Mouse (Mus musculus): ENCODE measurements at regions not wholly inside any gene's neighbourhood (a gene's known extent, or its start where the extent isn't known, plus 50 kb on each side); places are given as distances from the start of the nearest gene placed in this dataset.

DNA sequence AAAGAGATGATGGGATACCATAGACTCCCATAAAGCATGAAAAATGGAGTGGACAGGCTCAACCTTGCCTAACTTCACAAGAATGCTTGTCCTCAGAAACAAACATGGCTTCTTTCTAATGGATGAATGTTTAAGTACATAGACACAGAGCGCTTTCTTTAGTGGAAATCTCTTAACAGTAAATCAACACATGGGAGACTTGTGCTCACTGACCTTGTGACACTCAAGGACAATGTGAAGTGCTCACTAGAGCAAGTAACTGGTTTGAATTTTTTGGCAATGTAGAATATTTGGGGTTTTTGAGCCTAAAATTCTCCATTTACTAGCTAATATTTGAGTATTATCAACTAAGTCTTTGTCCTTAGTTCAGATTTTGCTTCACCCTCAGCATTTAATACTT is 88.0 kb downstream of the Tent5c start:
- DNase-seq (ENCODE audit: low spot score) = no peak

- DNase-seq (ENCODE audit: low spot score) = no peak
Observed at GRCm38 (mm10) chr3:100397491-100397890, 91.6 kb downstream of the Tent5c start.

GRCm38 (mm10) chr3:100394911-100395604 is 94.1 kb downstream of the Tent5c start:
- DNase-seq (ENCODE audit: low spot score) = no peak

- no peak for DNase-seq (ENCODE audit: low spot score)
Observed at GRCm38 (mm10) chr3:100393956-100394355, 95.2 kb downstream of the Tent5c start.

DNA sequence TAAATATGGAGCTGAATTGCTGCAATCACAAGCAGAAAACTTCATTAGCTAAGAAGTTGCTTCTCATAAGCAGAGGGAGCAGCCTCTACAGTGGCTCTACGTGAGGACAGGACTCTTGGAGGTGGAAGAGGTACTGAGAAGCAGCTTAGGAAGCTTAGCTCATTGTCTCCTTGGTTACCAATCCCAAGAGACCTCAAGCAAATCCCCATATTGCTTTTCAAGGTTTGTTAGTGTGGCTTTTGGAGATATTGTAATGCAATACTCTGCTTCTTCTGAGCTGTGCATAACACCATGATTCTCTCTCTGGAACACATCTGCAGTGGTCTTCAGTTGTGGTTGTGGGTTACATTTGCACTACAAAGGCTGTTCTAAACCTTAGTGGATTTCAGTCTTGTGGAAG is 106.9 kb downstream of the Tent5c start:
- DNase-seq (ENCODE audit: low spot score) = no peak

DNA sequence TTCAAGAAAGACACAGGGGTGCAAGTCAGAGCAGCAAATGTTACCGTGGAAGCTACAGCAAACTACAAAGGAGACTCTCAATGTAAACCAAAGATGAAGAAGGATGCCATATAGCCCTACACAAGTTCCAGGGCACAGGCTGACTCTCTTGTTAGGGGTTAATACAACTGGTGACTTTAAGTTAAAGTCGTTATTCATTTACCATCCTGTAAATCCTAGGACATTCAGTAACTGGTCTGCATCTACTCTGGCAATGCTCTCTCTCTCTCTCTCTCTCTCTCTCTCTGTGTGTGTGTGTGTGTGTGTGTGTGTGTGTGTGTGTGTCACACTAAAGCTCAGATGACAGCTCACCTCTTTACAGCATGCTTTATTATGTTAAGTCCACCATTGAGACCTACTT is 107.8 kb downstream of the Tent5c start:
- DNase-seq (ENCODE audit: low spot score) = no peak

DNA sequence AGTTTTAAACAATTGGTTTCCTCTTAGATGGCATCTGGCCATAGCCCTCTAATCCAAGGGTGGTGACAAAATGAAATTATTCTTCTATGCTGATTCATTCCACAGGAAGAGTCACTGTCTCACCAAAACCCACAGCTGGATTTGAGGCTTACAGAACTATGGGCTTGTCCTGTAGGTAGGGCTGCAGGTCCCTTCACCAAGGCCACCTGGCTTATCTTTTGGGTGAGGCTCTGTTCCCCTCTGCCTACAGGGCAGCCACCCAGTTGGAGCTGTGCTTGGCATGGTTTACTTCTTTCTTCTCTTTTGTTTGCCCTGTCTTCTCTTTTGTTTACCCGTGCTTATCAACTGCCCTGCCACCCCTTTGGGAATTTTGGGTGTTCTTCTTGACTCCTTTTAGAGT is 113.0 kb downstream of the Tent5c start:
- no peak for DNase-seq (ENCODE audit: low spot score)

DNA sequence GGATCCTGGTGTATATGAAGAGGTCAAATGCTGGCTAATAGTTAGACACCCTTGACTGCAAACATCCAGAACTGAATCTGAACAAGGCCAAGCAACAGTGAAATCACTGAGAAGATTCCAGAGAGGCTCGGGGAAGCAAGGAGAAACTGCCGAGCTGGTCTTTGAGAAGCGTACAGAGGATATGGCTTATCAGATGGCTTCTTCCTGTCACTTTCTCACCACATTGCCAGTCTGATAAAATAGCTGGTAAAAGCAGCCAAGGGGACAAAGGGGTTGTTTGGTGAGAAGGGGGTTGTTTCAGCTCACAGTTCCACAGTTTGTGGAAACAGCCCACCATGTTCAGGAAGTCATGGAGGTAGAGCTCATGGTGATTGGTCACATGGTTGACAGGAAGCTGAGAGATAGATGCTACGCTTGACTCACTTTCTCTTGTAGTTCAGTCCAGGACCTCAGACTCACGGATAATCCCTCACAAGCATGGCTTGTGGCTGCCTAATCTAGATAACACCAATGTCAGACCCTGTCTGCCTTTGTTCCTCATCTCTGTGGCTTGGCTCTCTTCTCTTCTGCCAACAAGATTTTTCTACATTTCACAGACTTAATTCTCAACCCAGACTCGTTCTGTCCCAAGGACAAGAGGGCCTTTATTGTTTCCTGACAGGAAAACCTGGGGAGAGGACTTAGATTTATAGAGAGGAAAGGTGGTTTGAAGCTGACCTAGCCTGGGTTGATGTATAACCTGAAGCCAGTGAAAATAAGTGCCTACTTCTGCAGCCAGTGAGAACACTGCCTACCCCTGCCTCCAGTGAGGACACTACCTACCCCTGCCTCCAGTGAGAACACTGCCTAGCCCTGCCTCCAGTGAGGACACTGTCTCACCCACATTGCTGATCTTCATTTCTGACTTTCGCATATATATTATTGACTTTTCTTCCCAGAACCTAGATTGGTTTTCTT is 122.0 kb downstream of the Tent5c start:
- DNase-seq (ENCODE audit: low spot score) = peak; percentile 14

DNA sequence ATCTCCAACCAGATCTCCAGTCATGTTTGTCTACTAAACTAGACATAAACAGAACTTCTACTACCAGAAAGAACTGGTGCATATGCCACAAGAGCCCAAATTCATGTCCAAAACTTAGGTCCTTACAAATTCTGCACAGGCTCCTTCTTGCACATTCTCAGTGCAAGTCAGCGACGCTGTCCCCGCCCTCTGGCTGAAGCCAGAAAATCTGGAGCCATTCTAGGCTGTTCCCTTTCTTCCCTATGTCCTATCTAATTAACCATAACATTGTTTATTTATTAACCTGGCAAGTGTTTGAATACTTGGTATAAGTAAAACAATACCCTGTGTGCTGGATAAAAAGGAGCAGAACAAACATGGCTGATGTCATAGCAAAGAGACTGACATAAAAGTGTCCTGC is 122.7 kb downstream of the Tent5c start:
- DNase-seq (ENCODE audit: low spot score) = no peak

DNA sequence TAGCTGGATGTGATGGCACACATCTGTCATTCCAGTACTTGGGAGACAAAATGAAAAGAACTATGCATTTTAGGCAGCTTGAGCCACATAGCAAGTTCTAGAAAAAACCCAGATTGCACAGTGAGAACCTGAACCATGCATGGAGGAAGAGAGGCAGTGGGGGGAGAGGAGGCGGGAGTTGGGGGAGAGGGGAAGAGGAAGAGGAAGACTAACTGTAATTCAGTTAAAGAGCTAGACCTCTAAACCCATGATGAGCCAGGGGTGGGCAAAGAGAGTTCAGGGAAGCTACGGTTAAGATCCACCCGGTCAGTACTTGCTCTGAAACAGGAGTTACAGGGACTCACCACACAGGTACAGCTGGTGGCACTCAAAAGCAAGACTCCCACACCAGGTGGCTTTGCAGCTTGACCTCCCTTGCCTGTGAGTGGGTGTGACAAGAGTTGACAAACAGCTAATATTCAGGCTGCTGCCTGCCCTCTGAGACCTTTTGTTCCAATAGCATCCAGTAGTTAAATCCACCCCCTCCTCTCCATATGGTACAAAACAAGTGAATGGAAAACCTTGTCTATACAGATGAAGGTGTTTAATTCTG is 123.7 kb downstream of the Tent5c start:
- DNase-seq (ENCODE audit: low spot score) = no peak

GRCm38 (mm10) chr3:100364706-100365105 is 124.4 kb downstream of the Tent5c start:
- no peak for DNase-seq (ENCODE audit: low spot score)

GRCm38 (mm10) chr3:100362983-100363382 is 126.1 kb downstream of the Tent5c start:
- no peak for DNase-seq (ENCODE audit: low spot score)

- no peak for DNase-seq (ENCODE audit: low spot score)
Observed at GRCm38 (mm10) chr3:100360019-100360418, 129.1 kb downstream of the Tent5c start.

- peak; percentile 73 for DNase-seq (ENCODE audit: low spot score)
Observed at GRCm38 (mm10) chr3:100359036-100359435, 130.1 kb downstream of the Tent5c start.

GRCm38 (mm10) chr3:100333478-100333877 is 155.6 kb downstream of the Tent5c start:
- no peak for DNase-seq (ENCODE audit: low spot score)

DNA sequence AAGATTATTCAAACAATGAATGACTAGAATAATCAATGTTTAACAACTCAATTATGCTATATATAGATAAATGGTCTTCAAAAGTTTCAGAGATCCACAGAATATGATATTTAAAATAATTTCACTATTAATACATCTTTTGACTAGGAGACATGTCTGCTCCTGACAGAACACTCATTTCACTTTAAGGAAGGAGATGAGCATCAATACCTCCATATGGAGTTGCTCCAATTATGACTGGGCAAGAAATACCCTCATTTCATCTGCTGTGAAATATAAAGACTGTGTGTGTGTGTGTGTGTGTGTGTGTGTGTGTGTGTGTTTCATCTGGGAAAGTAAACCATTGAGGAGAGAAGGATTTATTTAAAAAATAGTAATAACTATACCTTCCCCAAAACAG is 156.2 kb upstream of the Wdr3 start:
- no peak for DNase-seq (ENCODE audit: low spot score)

DNA sequence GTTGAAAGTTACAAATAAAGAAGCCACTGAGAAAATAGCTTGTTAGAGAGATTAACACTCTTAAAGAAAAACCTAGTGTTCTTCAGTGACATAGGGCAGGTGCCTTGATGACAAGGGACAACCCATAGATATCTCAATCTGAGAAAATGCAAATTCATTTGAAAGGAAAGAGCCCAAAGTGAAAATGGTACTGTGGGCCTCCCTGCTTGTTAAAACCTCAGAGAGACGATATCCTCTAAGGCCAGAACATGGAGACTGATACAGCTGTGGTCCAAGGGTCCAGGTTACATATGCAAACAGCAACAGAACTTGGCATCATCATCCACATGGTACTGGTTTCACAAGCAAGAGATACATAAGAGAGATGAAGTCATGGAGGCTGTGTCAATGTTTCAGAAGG is 125.6 kb upstream of the Wdr3 start:
- DNase-seq (ENCODE audit: low spot score) = no peak

DNA sequence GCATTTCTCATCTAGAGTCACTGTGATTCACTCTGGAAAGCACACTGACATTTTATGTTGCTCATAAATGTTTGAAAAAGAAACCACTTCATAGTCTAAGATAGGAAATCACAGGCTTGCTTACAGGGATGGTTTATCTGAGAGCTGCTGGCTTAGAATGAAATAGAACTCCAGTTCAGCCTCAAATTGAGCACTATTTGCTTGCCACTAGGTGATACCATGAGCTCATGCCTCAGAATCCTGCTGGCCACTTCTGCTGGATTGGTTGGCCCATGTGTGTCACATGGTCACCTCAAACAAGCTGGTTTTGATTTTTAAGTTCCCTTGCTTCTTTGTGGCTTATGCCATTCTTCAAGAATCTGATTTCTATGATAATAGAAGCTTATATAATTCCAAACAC is 104.8 kb upstream of the Wdr3 start:
- DNase-seq (ENCODE audit: low spot score) = no peak

DNA sequence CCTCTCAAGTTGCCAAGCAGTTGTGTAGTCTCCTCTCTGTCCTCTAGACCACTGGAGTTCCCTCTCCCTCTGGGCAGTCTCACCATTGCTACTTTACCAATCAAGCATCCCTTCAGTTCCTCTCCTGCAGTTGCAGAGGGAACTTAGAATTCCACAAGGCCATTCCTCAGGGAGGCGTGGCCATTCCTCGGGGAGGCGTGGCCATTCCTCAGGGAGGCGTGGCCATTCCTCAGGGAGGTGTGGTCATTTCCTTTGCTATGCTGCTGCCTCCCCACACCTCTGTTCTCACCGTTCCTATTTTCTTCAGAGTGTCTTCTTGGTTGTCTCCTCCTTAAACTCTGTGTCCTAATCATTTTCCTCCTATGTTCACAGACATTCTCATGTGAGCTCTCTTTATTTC is 102.8 kb upstream of the Wdr3 start:
- DNase-seq (ENCODE audit: low spot score) = no peak

All from T-cell, adult 2 months (primary cell).